Mouse (Mus musculus): ENCODE results near the gene Atg4b. TPM values are rescaled to one million over a fixed set of nuclear protein-coding genes. Genes with fewer than 3 reads are reported as not detected.
A peak's percentile ranks its signal among the peaks of the same experiment; 100 is the strongest.

The Atg4b gene
- polyA plus RNA-seq, 1 experiment from 2014 or later: 96.9 TPM

DNA sequence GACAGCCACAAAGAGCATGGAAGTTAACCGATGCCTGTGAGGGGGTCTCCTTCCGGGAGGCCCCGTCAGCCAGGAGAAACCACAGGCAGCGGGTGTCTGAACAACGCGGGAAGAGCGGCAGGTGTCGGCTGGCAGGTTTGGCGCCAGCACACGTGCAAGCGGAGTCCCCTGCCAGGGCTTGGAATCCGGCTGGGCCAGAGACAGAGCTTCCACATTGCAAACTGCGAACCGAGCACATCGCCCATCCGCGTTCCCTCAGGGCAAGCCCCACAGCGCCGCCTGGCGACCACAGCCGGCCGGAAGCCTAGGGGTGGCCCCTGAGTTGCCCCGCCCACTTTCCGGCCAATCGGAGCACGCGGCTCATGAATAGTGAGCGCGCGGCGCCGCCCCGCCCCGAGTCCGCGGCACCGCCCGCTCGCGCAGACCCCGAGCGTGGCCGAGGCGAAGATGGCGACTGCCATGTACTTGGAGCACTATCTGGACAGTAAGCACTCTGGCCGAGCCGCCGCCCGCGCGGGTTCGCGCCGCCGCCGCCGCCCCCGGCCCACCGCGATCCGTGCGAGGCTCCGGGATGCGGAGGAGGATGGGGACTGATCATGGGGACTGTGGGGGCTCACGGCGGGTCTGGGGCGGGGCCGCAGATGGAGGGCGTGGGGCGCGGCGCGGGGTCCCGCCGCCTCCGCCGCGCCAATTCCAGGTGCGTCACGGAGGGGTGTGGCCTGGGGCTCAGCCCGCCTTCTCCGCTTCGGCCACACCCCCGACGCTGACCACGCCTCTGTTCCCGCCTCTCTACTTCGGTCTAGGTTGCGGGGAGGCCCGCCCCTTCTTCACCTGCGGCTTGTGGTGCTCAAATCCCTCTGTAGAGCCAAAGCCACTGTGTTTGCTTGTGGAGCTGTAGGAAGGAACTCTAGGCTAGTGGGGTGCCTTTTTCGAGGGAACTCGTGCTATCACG is 52.5 kb downstream of the Atg4b start, which contains the start of gene Ing5:
Gene Ing5 (plus strand): TSS at position 410 of the 952 bp plus-strand sequence.
- Histone ChIP-seq H3K4me3 (peak within 1 kb of the TSS; percentile 76), H3K4me2 (peak within 1 kb of the TSS; percentile 65), H3K9ac (peak within 1 kb of the TSS; percentile 87), H3K36me3 (ENCODE audit: poor library complexity, severe bottlenecking) (peaks cover 47% of the 10 kb centered on the region), H3K9me3 (replicated peaks) (no peaks in the 10 kb centered on the region), H3K27me3 (no peaks in the 10 kb centered on the region), H3K4me1 (peaks cover 39% of the 10 kb centered on the region), H3K27ac (peak within 1 kb of the TSS; percentile 97)
- under 1% methylated on average over 93 of the region's 94 CpGs for WGBS
- ATAC-seq: peak; percentile 91

GRCm38 (mm10) chr1:93804818-93805217 is 53.5 kb downstream of the Atg4b start:
- H3K4me3 ChIP-seq: peak overlapping the region; percentile 76
- H3K9ac ChIP-seq: peak overlapping the region; percentile 87; the same call in 1 of the 2 replicates
- peaks cover 39% of the 10 kb centered on the region for H3K4me1 ChIP-seq
- ATAC-seq: no peak
- H3K27ac ChIP-seq: no peak overlapping the region
- peak overlapping the region; percentile 65 for H3K4me2 ChIP-seq
- H3K36me3 ChIP-seq (ENCODE audit: poor library complexity, severe bottlenecking): peaks cover 45% of the 10 kb centered on the region
- WGBS: 84% methylated on average over 4 of the region's 4 CpGs
- no peaks in the 10 kb centered on the region for H3K27me3 ChIP-seq
- H3K9me3 ChIP-seq (replicated peaks): no peaks in the 10 kb centered on the region

- WGBS: 85% methylated on average over 5 of the region's 5 CpGs
- Histone ChIP-seq H3K36me3 (ENCODE audit: poor library complexity, severe bottlenecking) (peaks cover 46% of the 10 kb centered on the region), H3K4me1 (peaks cover 39% of the 10 kb centered on the region), H3K4me2 (peak overlapping the region; percentile 65), H3K27me3 (no peaks in the 10 kb centered on the region), H3K27ac (no peak overlapping the region), H3K4me3 (no peak overlapping the region), H3K9me3 (replicated peaks) (no peaks in the 10 kb centered on the region), H3K9ac (no peak overlapping the region)
- no peak for ATAC-seq
Observed at GRCm38 (mm10) chr1:93805221-93805951, 54.1 kb downstream of the Atg4b start.

- Histone ChIP-seq H3K9ac (no peak overlapping the region), H3K9me3 (replicated peaks) (no peaks in the 10 kb centered on the region), H3K36me3 (ENCODE audit: poor library complexity, severe bottlenecking) (peaks cover 76% of the 10 kb centered on the region), H3K27me3 (no peaks in the 10 kb centered on the region), H3K4me3 (no peak overlapping the region), H3K4me2 (no peak overlapping the region), H3K27ac (no peak overlapping the region), H3K4me1 (peaks cover 17% of the 10 kb centered on the region)
- 97% methylated on average over 4 of the region's 4 CpGs for WGBS
- no peak for ATAC-seq
Observed at GRCm38 (mm10) chr1:93808871-93809270, 57.6 kb downstream of the Atg4b start.

- H3K4me3 ChIP-seq: no peak overlapping the region
- no peaks in the 10 kb centered on the region for H3K27me3 ChIP-seq
- no peak overlapping the region for H3K27ac ChIP-seq
- no peak for ATAC-seq
- H3K36me3 ChIP-seq (ENCODE audit: poor library complexity, severe bottlenecking): peaks cover 88% of the 10 kb centered on the region
- H3K4me1 ChIP-seq: peaks cover 10% of the 10 kb centered on the region
- WGBS: 98% methylated on average over 3 of the region's 3 CpGs
- H3K9me3 ChIP-seq (replicated peaks): no peaks in the 10 kb centered on the region
- no peak overlapping the region for H3K9ac ChIP-seq
- no peak overlapping the region for H3K4me2 ChIP-seq
Observed at GRCm38 (mm10) chr1:93810011-93810410, 58.7 kb downstream of the Atg4b start.

DNA sequence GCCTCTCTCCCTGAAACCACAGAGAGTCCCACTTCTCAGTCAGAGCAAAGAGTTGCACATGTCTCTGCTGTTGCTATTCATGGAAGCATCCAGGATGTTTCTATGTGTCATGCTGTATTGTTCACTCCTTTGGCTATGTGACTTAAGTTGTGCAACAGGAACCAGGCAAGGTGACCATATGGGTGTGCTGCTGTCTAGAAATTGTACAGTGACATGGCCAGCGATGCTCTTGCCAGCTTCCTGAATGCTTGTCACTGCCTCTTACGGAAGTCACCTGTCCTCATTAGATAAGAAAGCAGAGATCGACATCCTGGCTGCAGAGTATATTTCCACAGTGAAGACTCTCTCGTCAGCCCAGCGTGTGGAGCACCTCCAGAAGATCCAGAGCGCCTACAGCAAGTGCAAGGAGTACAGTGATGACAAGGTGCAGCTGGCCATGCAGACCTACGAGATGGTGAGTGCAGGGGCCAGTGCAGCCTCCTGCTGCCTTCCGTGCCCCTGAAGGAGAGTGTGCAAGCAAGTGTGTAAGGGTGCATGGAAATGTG is 60.3 kb downstream of the Atg4b start:
- Histone ChIP-seq H3K9ac (no peak overlapping the region), H3K4me2 (no peak overlapping the region), H3K4me3 (no peak overlapping the region), H3K36me3 (ENCODE audit: poor library complexity, severe bottlenecking) (peaks cover 93% of the 10 kb centered on the region), H3K27ac (no peak overlapping the region), H3K9me3 (replicated peaks) (no peaks in the 10 kb centered on the region), H3K27me3 (no peaks in the 10 kb centered on the region), H3K4me1 (no peaks in the 10 kb centered on the region)
- ATAC-seq: no peak
- 92% methylated on average over 8 of the region's 8 CpGs for WGBS

- no peak for ATAC-seq
- Histone ChIP-seq H3K36me3 (ENCODE audit: poor library complexity, severe bottlenecking) (peaks cover 85% of the 10 kb centered on the region), H3K9me3 (replicated peaks) (no peaks in the 10 kb centered on the region), H3K9ac (no peak overlapping the region), H3K4me3 (no peak overlapping the region), H3K27me3 (no peaks in the 10 kb centered on the region), H3K4me1 (no peaks in the 10 kb centered on the region), H3K27ac (no peak overlapping the region), H3K4me2 (no peak overlapping the region)
- WGBS: 94% methylated on average over 8 of the region's 8 CpGs
Observed at GRCm38 (mm10) chr1:93817823-93818532, 66.7 kb downstream of the Atg4b start.

GRCm38 (mm10) chr1:93818722-93819121 is 67.4 kb downstream of the Atg4b start:
- WGBS: 87% methylated on average over 7 of the region's 7 CpGs
- H3K4me3 ChIP-seq: no peak overlapping the region
- peaks cover 78% of the 10 kb centered on the region for H3K36me3 ChIP-seq (ENCODE audit: poor library complexity, severe bottlenecking)
- H3K4me1 ChIP-seq: no peaks in the 10 kb centered on the region
- H3K27me3 ChIP-seq: no peaks in the 10 kb centered on the region
- no peak for ATAC-seq
- H3K27ac ChIP-seq: no peak overlapping the region
- H3K9me3 ChIP-seq (replicated peaks): no peaks in the 10 kb centered on the region
- H3K9ac ChIP-seq: no peak overlapping the region
- no peak overlapping the region for H3K4me2 ChIP-seq

DNA sequence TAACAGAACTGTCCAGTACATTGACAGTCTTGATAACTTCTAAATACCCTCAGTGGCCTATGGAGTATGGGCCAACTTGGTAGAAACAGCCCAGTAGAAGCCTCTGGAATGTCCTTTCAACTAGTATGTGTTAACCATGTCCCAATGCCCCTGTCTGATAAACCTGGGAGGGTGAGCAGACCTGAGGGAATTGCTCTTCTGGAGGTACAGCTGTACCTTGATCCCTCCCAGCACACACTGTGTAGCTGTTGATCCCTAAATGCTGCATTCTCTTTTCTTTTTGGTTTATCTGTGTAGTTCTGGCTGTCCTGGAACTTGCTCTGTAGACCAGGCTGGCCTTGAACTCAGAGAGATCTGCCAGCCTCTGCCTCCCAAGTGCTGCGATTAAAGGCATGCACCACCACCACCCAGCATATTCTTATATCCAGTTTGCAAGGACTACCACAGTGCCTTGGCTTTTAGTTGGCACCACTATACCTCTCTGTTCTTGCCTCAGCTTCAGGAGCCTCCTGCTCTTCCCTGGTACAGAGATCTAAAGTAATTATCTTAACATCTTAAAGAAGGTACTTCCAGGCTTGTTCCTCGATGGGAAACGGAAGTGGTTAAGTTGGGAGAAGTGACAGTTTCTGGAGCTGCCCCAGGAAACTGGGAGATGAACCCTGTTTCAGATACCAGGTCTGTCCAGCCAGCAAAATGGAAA is 72.6 kb downstream of the Atg4b start:
- peak overlapping the region; percentile 89 for H3K27ac ChIP-seq
- no peaks in the 10 kb centered on the region for H3K9me3 ChIP-seq (replicated peaks)
- H3K9ac ChIP-seq: peak overlapping the region; percentile 74; the same call in 1 of the 2 replicates
- peaks cover 25% of the 10 kb centered on the region for H3K36me3 ChIP-seq (ENCODE audit: poor library complexity, severe bottlenecking)
- 82% methylated on average over 3 of the region's 3 CpGs for WGBS
- H3K4me1 ChIP-seq: peaks cover 16% of the 10 kb centered on the region
- no peak for ATAC-seq
- peak overlapping the region; percentile 78 for H3K4me2 ChIP-seq
- H3K27me3 ChIP-seq: no peaks in the 10 kb centered on the region
- H3K4me3 ChIP-seq: no peak overlapping the region

- H3K27ac ChIP-seq: peak within 1 kb of the TSS; percentile 89
- 4% methylated on average over 10 of the region's 10 CpGs for WGBS
- no peak; the same call in 1 of the 2 replicates for ATAC-seq
Observed at GRCm38 (mm10) chr1:93824609-93825008, 73.3 kb downstream of the Atg4b start, which contains the start of gene D2hgdh. Gene D2hgdh, plus strand, starts transcription at chr1:93824909.

More at GRCm38 (mm10) chr1:93824609-93825008, 73.3 kb downstream of the Atg4b start, which contains the start of gene D2hgdh:
- Histone ChIP-seq H3K4me3 (peak within 1 kb of the TSS; percentile 53), H3K9ac (peak within 1 kb of the TSS; percentile 74), H3K4me1 (peaks cover 16% of the 10 kb centered on the region), H3K27me3 (no peaks in the 10 kb centered on the region), H3K36me3 (ENCODE audit: poor library complexity, severe bottlenecking) (peaks cover 19% of the 10 kb centered on the region), H3K9me3 (replicated peaks) (no peaks in the 10 kb centered on the region), H3K4me2 (peak within 1 kb of the TSS; percentile 78)

Measured in forebrain, embryonic 13.5 days (tissue).